Mouse (Mus musculus): Measurements from ENCODE around the gene Maea.

- TF ChIP-seq POLR2A (IDR thresholded peaks at IDR 0.05; ENCODE audit: insufficient read depth, low read depth, low read length): no peak
- TF ChIP-seq CTCF (IDR thresholded peaks at IDR 0.05; ENCODE audit: insufficient read depth, low read depth, low read length): no peak
These were observed 85.0 kb downstream of the Maea start for GRCm38 (mm10) chr5:33420313-33420712.
